Mouse (Mus musculus) left cerebral cortex, adult 8-10 months (tissue): ENCODE measurements around the gene Hist1h1e. TPM values are rescaled to one million over a fixed set of nuclear protein-coding genes. Genes with fewer than 3 reads are reported as not detected.
"Not testable (repeated sequence)": the region's sequence is repeated elsewhere in the genome, so short reads cannot be mapped to it uniquely, and the experiment has no call there.

Experiments used
- DNase-seq, 2 experiments: peaks; one replicate each; pipeline ENCODE4 v3.0.0; 2022; ENCODE audit warnings: low spot score in 2 of 2
- total RNA-seq, 4 experiments: library from RNA; stranded (reverse); gene quantifications; 2 replicates each; pipeline ENCODE4 v1.2.4; 2022

Gene Hist1h1e
- total RNA-seq, 4 experiments from 2014 or later: 61.9 to 65.4 (median 62.5) TPM

DNA sequence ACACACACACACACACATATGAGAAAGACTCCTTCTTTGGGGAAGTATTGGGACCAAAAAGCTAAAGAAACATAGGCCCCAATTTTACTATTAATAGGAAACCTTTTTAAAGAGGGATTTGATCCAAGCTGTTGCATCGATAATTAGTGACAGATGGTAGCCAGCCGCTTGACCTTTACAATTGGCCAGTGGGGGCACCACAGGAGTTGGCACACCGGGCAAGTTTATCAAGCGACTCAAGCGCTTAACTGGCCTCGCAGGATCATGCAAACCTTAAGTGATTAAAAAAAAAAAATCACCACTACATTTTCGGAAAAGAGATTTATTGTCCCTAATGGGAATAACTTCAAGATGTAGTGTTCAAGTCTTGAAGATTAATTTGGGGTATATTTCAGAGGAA lies 29.7 kb downstream of the Hist1h1e start:
- no peak for DNase-seq

DNA sequence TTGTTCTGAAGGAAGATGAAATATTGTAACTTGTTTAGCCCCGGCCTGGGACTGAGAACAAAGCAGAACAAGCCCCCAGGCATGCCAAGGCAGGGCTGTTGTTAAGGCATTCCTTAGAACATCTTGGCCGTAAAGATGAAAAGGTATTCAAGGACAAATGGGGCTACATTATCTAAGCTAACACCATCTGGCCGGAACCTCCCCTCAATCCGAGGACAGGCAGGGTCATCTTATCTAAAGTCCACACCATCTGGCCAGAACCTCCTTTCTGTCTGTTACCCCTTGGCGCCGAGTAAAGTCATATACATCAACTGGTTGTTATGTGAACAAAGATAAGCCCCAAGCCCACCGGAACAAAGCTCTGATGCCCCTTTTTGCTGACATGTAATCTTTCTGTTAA lies 30.5 kb downstream of the Hist1h1e start:
- not testable (repeated sequence) for DNase-seq

DNA sequence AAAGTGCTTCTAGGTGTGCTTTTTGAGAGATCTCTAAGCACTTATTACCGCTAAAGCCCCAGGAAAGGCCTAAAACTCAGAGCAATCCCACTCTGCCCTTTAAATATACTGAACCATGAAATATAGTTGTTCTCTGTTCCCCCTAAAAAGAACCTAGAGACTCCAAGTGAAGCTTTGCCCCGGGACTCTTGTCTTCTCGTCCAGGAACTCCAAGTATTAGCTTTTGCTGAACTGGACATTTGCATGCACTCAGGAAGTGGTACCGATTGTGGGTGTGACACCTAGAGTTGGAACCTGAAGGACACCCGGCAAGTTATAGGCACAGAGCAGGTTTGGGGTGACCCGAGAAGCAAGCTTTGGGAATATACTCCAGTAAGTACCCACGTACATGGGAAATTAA lies 31.2 kb downstream of the Hist1h1e start:
- no peak for DNase-seq

DNA sequence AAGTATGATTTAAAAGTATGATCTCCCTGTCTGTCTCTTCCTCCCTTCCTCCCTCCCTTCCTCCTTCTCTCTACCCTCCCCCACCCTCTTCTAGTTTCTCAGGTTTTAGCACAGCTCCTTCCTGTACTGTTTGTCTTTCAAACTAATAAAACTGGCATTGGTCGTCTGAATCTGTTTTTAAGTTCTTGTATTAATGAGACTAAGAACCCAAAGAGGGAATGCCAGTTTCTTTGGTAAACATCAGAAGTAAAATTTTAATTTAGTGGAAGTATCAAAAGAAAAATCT lies 35.5 kb downstream of the Hist1h1e start:
- no peak for DNase-seq

DNA sequence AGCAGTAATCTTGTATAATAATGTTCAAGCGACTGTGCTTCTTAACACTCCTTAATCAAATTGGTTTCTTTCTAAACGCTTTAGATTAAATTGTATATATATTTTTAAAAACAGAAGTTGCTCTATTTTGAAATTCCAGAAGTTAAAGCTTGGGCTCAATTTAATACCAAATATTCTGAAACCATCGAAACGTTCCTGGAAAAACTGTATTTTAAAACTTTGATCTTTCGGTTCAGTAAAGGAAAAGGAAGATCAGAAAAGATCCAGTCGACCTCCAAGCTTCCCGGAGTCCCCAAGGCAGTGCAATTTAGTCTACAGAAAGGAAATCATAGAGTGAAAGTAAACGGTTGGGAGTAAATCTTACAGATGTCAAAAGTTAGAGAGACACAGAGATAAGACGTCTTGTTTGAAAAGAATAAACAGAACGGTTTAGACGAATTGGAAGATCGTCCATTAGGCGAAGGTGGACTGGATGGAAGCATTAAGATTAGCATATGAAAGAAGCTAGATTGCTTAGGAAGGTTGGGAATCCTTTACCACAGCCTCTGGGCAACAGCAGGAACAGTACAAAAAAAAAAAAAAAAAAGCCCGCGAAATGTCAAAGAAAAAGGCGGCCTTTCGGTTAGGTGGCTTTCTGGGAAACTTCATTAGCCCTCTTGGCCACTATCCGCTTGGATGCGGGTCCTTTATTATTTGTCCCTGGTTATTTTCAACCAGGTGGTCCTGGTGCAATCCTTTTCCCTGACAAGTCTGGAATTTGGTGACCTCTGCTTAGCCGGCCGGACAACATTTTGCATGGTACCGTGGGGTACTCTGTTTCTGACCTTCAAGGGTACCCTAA lies 36.0 kb downstream of the Hist1h1e start:
- no peak for DNase-seq

GRCm38 (mm10) chr13:23585442-23586098 lies 36.8 kb downstream of the Hist1h1e start:
- DNase-seq: peak; percentile 51 to 71

- peak; percentile 51 to 66 for DNase-seq
Measured at GRCm38 (mm10) chr13:23585029-23585441, 37.3 kb downstream of the Hist1h1e start.

- DNase-seq: no peak
Measured at GRCm38 (mm10) chr13:23584331-23584730, 38.0 kb downstream of the Hist1h1e start.

DNA sequence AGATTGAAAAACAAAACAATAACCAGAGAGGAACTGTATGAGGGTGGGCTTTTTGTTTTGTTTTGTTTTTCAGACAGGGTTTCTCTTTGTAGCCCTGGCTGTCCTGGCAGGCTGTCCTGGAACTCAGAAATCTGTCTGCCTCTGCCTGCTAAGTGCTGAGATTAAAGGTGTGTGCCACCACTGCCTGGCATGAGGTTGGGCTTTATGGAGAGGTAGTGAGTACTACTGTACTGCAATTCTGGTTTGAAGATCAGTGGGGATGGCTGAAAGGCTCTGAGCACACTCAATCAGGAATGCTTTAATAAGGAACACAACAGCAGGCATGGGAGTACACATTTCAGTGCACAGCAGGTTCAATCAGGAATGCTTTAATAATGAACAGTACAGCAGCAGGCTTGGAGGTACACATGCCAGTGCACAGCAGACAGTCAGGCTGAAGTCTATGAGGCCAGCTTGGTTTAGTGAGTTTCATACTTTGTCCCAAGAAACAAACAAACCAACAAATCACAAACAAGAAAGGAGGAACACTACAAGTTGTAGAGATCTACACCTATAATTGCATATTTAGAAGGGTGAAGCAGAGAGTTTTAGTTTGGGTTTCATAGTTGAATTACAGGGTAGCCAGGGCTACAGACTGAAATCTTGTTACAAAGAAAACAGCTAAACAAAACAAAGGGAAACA lies 38.8 kb downstream of the Hist1h1e start:
- no peak for DNase-seq

DNA sequence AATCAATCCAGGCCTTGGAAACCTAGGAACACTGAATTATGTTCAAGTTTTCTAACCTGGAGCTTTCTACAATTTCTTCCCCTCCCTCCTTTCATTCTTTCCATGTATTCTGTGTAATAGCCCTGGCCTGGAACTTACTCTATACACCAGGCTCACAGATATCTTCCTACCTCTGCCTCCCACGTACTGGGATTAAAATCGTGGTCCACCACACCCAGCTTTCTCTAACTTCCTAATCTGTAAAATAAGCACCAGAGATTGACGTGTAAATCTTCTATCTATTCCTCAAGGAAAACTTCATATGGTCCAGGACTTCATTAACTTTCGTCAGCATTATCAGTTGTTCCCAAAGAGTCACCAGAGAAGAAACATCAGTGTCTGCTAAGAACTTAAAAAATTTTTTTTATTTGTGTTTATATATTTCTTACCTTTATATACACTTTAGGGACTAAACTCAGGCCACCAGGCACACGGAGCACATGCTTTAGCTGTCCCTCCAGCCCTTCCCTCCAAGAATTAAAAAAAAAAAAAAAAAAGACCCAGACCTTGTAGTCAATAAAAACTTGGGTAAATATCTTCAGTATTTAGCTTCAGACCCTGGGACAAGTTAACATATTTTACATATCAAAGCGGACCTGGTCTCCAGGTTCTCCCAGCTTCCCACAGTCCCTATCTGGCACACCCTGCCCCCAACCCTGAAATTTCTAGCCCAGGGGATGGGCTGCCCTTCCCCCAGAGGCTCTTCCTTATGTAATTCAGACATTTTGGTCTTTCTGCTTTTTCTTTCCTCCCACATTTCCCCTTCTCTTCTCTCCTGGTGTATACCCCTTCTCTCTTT lies 39.9 kb downstream of the Hist1h1e start:
- no peak for DNase-seq

GRCm38 (mm10) chr13:23581408-23582218 lies 40.7 kb downstream of the Hist1h1e start, which contains the start of gene Hist1h4d:
Hist1h4d (plus strand) TSS chr13:23581598.
- DNase-seq: peak; percentile 96 to 99

- no peak for DNase-seq
Measured at GRCm38 (mm10) chr13:23577835-23578234, 44.5 kb downstream of the Hist1h1e start.

GRCm38 (mm10) chr13:23576906-23577639 lies 45.3 kb downstream of the Hist1h1e start:
- DNase-seq: no peak

DNA sequence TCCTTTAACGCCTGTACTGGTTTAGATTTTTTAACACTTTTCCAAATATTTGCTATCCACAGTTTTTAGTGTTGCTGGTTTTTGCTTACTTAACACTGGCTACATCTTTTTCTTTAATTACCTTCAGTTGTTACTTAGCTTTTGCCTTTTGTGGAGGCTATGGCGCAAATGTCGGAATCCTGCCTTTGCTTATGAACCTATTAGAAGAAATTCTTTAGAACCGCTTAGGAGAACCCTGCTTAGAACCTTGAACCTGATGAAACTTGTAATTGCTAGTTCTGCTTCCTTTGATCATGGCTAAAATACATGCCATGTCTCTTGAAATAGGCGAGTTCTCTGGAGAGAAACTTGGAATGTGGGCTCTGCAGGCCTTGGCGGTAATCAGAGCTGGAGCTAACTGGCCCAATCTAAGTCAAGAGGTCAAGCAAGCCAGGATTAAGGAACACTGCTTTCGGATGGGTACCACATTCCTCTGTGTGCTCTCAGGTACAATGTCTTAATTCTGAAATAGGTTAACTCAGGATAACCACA lies 45.9 kb downstream of the Hist1h1e start:
- no peak for DNase-seq

DNA sequence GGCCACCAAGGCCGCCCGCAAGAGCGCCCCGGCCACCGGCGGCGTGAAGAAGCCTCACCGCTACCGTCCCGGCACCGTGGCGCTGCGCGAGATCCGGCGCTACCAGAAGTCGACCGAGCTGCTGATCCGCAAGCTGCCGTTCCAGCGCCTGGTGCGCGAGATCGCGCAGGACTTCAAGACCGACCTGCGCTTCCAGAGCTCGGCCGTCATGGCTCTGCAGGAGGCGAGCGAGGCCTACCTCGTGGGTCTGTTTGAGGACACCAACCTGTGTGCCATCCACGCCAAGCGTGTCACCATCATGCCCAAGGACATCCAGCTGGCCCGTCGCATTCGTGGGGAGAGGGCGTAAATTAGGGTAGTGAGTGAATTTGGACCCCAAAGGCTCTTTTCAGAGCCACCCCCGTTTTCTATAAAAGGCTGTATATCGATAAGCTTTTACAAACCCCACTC lies 46.5 kb downstream of the Hist1h1e start:
- DNase-seq: not testable (repeated sequence)

GRCm38 (mm10) chr13:23575271-23575851 lies 47.0 kb downstream of the Hist1h1e start, which contains the start of gene Hist1h3d:
Hist1h3d (plus strand) TSS chr13:23575763.
- DNase-seq: peak in 1 of 2 experiments; percentile 59

GRCm38 (mm10) chr13:23574546-23575170 lies 47.7 kb downstream of the Hist1h1e start:
- DNase-seq: not testable (repeated sequence)

GRCm38 (mm10) chr13:23573898-23574524 lies 48.3 kb downstream of the Hist1h1e start, which contains the start of the genes Hist1h2bf and Hist1h2ad:
Hist1h2bf (minus strand) TSS chr13:23574196.
Hist1h2ad (plus strand) TSS chr13:23574381.
- DNase-seq: peak; percentile 74 to 96
